Mouse (Mus musculus) regulatory T cell (primary cell): ENCODE results near the gene Ttc39d.

ENCODE experiments used
- in situ Hi-C: fragments of 300-600 bp; cut with MboI, MseI; formaldehyde crosslinking; loops from one replicate; pipeline ENCODE4 v1.15.1; 2025; ENCODE audit warnings: high pct_unique_total_duplicates

Gene Ttc39d

DNA sequence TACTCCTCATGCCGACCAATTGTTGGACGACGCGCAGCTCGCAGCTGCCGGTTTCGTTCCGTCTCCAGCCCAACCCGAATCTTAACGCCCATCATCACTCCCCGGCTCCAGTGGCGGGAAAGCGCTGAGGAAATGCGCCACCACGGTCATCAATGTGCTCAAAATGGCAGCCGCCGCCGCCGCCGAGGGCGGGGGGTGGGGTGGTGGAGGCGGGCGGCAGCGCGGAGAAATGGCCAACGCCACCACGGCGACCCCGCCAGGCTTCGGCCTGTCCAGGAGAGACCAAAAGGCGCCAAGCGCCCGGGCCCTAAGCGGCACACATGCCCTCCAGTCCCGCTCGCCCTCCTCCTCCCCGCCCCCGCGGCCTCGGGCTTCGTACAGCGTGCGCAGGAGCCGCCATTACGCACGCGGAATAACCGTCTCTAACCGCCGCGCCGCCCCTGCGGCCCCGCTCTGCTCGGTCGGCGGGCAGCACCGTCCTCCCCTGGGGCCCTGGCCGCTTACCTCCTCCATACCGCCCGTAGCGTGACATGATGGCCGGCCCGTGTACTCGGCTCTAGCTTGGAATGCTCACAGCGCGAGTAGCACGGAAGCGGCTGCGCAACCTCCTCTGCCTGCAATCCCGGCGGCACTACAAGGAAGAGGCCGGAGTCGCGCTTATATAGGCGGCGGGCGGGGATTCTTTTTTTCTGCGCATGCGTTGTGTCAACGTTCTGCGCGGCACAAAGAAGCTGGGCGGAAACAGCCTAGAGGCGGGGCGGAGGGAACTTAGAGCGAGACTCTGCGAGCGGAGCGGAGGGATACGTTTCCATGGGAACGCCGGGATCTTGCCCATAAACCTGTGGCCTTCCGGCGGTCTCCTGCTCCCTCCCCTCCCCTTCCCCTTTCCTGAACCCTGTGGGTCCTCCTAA, at the start of gene Ttc39d, which contains the start of gene Srsf7:
Gene Ttc39d (plus strand): TSS at position 790 of the 911 bp plus-strand sequence.
Gene Srsf7 (minus strand): TSS at position 637 of the 911 bp plus-strand sequence.
- in situ Hi-C loops, result loop anchor here (25.0 kb wide), 1 partner anchor 1120 kb away; no protein-coding TSS in a partner anchor

DNA sequence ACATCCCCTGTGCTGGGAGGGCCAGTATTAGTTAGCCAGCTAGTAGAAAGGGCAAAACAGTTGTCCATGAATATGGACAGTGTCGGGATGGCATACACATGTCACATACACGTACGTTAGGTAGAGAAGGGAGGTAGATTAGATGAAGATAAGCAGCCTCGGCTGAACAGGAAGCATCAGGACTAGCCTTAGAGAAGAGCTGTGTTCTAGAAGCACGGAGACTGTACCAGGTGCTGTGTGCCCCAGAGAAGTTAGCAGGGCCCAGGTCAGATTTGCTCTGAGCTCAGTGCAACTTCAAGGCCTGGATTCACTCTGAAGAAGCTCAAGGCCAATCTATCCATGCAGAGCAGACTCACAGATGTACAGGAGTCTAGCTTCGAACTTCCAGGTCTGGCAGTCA, 49.8 kb upstream of the Ttc39d start:
- in situ Hi-C loops, result no loop called here

DNA sequence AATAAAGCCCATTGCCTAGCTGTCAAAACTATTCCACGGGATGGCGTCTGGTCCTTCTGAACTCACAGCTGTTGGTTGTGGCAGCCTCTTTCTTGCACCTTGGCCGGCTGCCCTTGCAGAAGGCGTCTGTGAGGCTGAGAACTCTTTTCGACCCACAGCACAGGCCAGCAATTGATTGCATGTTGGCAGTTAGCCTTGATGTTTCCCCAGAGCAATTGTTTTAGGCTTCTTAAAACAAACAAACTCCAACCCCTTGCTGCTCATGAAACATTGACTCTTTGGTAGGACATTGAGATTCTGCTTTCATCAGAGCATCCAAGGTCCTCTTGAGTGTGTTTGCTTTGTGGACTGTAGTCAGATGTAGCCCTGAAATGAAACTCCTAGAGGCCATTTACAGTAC, 46.8 kb upstream of the Ttc39d start:
- in situ Hi-C loops, result no loop called here

DNA sequence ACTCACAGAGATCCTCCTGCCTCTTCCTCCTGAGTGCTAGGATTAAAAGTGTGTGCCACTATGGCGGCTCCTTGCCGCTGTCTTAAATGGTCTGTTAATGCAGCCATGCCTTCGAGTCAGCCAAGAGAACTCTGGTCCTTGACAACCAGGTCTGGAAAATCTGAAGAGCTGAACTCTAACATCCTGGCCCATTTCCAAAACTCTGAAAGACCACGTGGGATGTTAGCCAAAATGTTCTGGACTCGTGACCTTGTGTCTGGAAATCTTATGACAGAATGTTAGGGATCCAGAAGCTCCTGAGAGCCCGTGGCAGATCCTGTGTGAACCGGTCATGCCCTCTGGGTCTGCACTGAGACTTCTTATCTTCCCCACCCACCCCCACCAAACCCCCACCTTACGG, 43.3 kb upstream of the Ttc39d start:
- in situ Hi-C loops, result no loop called here

DNA sequence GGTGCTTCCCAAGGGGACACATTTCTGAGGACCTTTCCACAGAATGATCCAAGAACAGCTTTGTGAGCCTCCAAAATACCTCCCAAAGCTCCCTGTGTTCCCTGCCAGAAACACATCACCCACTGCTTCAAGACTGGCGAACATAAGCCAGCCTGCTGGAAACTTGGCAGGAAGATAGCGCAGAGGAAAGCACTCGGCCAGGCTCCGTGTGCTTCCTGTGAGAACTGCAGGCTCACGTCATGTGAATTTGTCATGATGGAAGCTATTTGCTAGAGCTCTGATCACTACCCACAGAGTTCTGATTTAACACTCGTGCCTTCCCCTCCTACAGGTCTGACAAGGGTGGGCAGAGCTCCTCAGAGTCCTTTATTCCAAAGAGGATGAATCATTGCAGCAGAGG, 41.5 kb upstream of the Ttc39d start:
- in situ Hi-C loops, result no loop called here

DNA sequence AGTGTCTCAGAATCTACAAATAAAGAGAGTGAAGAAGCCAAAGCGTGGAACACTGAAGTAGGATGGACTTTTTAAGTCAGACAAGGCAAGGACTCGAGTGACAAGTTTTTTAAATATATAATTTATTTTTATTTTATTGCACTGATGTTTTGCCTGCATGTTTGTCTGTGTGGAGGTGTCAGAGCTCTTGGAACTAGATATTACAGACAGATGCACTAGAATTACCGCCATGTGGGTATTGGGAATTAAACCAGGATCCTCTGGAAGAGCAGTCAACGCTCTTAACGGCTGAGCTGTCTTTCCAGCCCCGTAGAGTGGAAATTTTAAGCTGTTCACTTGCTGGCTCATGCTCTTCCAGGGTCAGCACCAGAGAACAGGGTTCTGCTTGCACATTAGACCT, 40.9 kb upstream of the Ttc39d start:
- in situ Hi-C loops, result no loop called here

DNA sequence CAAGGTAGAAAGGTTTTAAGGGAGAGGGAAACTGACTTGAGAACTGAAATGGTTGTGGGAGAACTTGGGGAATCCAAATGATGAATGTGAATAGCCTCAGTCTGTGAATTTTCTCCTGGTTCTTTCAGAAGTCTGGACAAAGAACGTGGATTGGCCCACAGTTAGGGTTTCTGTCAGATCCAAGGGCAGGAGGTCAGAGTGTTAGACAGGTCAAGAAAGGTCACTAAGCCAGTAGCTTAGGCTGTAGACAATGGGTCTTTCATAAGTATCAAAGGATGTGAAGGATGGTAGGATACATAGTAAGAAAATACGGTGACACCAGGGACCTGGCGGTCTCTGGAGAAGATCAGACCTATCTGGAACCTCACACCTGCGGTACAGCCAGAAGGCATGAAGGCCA, 39.8 kb upstream of the Ttc39d start:
- in situ Hi-C loops, result no loop called here

DNA sequence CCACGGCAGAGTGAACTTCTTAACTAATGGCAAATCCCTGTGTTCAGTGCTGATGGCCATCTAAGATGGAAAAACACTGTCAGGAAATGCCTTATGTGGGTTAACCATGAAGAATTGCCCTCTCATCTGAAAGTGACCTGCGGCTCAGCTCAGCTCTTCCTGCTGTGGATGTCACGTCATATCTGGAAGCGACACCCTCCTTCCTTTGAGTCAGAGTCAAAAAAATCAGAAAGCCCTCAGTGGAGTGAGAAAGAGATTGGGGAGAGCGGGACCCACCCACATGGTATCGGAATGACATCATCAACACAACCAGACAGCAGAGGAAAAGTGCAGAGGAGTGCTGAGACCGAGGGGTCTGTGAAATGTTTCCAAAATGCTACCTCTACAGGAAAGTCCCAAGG, 39.4 kb upstream of the Ttc39d start:
- in situ Hi-C loops, result no loop called here

DNA sequence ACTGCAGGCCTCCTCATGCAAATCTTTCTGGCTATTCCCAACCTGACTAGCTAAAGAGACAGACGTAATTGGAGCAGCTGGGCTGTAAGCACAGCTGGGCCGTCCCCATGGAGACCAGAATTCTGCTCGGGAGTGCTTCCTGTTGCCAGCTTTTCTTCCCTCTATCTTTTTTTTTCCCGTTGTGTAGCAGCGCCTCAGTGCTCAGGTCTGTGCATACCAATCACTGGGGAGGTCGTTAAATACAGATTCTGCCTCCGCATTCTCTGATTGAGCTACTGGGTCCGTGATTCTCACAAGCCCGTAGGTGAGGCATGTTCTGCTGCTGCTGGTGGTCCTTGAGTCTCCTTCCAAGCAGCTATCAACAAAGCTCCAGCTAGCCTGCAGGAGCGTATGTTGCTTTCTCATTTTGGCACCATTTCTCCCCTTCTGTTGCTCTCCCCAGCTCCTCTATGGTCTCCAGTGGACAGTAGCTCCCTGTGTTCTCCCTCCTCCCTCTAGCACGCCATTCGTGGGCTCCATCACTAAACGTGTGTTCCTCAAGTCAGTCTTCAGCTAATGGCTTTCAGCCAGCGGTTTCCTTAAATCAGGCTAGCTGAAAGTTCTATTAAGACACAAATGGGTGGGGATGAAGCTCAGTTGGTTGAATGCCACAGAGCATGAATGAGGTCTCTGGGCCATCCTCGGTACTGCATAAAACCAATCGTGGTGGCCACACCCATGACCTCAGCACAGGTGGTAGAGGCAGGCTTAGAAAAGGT, 38.7 kb upstream of the Ttc39d start:
- in situ Hi-C loops, result no loop called here

DNA sequence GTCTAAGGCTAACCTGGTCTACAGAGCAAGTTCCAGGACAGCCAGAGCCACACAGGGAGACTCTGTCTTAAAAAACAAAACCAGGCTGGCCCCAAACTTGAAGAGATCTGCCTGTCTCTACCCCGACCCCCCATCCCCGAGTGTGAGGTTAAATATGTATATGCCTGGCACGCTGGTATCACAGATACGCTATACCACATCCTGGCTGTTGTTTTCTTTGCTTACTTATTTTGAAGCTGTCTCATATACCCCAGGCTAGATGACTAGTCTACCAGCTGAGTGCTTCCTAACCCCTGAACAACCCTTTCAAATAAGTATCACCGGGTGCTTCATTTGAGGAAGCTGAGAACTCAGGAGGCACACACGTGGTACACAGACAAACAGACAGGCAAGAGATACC, 37.5 kb upstream of the Ttc39d start:
- in situ Hi-C loops, result loop anchor here (5.0 to 10.0 kb wide), 2 partner anchors 32 to 55 kb away; no protein-coding TSS in a partner anchor

DNA sequence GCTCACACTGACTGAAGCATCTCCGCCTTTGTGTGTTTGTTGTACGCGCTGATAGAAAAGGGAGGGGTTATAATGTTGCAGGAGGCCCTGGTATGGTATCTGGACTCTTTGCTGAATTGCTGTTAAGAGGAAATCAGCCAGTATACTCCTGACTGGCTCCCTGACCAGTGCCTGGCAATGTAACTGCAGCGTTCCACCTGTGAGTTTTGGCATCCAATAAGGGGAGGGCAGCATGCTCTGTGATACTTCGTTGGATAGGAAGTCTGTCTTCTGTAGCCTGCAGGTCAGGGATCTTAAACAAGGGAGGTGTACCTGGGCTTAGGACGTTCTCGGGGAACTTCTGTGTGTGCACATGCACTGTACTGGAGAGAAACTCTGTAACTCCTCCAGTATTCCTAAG, 36.3 kb upstream of the Ttc39d start:
- in situ Hi-C loops, result loop anchor here (5.0 to 10.0 kb wide), 2 partner anchors 34 to 56 kb away; no protein-coding TSS in a partner anchor

DNA sequence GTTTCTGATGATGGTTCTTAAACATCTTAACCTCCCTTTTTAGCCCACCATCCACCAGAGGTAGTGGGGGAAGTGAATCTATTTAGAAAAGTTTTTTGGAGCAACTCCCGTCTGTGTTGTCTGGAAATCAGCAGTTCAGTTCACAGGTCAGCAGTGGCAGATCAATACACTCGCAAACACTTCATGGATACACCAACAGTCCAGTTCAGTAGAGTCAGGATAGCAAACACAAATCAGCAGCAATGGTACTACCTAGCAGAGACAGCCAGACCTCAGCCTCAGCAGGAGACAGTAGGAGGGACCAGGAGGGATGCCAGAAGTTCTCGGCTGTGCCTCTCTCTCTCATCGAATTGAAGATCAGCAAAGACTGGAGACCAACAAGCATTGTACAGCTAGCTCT, 35.3 kb upstream of the Ttc39d start:
- in situ Hi-C loops, result loop anchor here (5.0 to 10.0 kb wide), 2 partner anchors 35 to 57 kb away; no protein-coding TSS in a partner anchor

DNA sequence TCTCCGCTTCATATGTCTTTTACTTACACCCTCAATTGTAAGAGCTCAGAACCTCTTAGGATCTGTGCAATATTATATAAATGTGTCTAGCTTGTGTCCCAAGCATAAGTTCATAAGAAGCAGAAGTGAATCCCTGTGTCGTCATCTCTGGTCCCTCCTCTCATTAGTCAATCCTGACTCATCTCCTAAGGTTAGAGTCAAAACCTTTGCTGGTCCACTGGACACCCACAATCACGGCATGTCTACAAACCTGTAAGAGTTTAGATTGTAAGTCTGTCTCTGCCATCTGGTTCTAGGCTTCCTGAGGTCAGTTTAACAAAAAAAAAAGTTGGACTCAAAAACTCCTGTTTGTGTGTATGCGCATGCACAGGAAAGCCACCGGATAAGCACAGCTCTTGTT, 34.5 kb upstream of the Ttc39d start:
- in situ Hi-C loops, result loop anchor here (5.0 to 10.0 kb wide), 2 partner anchors 35 to 58 kb away; no protein-coding TSS in a partner anchor

DNA sequence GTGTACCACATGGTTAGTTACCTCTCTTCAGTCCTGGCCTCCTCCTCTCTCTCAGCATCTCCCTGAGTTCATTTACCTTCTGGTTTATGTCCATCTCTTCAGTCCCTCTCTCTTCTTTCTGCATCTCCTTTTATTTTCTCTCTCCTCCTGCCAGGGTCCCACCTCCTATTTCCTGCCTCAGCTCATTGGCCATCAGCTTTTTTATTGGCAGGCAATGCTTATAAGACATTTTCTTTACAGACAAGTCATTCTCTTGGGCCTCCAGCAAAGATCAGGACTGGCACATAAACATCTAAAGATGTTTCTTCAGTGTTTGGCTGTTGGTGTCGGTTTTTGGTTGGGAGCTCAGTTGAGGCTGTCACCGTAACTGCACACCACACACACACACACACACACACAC, 33.6 kb upstream of the Ttc39d start:
- in situ Hi-C loops, result loop anchor here (5.0 to 10.0 kb wide), 2 partner anchors 36 to 59 kb away; no protein-coding TSS in a partner anchor

DNA sequence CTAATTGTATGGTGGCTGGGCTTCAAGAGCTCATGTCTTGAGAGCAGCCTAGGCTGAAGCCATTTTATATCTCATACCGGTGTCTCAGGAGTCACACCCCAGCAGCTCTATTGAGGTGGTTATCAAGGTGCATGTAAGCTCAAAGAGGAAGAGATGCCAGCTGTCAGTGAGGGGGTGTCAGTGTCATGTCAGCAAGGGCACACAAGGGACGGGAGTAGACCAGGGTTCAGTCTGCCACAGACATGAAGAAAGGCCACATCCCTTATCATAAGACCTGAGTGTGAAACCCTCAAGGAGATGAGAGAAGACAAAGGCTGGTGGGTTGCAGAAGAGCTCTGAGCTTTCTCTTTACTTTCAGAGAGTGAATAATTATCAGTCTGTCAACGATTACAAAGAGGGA, 33.1 kb upstream of the Ttc39d start:
- in situ Hi-C loops, result loop anchor here (5.0 to 10.0 kb wide), 2 partner anchors 37 to 59 kb away; no protein-coding TSS in a partner anchor

DNA sequence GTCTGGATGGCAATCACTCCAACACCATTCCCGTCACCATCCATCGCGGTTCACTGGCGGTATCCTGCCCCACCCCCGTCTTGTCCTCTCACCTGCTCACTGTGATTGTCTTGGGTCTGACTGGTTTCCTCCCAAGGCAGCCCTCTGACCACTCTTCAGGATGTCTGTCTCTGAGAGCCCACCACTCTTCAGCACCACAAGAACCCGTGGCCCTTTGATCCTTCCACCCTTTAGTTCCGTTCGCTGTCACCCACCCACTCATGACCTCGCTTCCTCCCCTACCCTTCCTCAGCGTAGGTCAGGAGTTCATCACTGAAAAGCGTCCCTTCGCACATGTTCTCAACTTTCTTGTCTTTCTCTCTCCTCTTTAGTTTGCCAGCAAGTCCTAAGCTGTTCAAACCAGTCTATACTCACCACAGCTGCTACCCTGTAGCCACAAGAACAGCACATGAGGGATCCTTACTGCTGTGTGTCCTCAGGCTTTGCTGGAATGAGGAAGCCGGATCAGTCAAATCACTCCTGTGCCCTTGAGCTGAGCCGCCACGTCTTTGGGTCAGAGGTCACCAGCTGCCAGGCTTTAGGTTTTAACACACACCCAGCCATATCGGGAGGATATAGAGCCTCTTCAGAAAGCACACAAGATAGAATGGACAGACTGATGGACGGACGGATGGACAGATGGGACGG, 32.4 kb upstream of the Ttc39d start:
- in situ Hi-C loops, result loop anchor here (5.0 to 25.0 kb wide), 4 partner anchors 38 to 463 kb away; partner anchors contain the start of genes Atl2 and Cyp1b1

DNA sequence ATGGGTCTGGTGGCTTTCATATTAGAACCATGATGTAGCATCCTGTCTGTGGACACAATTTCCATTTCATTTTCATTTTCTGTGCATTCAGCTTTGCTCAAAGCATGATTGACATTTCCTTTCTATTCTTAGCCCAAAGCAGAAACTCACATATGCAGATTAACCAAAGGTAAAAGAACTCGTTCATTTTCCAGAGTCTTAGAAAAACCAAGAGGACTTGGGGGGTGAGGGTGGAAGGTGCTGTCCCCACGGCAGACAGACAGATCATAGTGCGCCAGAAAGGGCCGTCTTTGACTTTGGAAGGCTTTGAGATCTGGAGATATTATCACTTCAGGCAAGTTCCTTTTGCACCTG, 31.9 kb upstream of the Ttc39d start:
- in situ Hi-C loops, result loop anchor here (10.0 to 25.0 kb wide), 3 partner anchors 61 to 463 kb away; partner anchors contain the start of genes Atl2 and Cyp1b1

DNA sequence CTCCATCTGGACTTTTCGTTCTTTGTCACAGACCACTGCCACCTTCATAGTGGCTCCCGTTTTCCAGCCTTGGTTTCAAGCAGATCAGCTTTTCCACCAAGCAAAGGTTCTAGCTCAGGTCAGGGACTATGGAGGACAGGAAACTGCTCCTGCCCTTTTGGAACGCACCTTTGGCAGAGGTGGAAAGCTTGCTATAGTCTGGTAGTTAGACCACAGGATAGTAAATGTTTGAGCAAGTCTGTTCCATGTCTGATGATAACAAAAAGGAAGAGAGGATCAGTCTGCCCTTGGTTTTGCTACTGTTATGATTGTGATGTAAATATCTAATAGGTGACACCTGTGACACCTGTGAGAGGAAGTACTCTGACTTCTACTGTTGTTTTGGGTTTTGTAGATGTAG, 31.3 kb upstream of the Ttc39d start:
- in situ Hi-C loops, result loop anchor here (10.0 to 25.0 kb wide), 3 partner anchors 61 to 464 kb away; partner anchors contain the start of genes Atl2 and Cyp1b1

DNA sequence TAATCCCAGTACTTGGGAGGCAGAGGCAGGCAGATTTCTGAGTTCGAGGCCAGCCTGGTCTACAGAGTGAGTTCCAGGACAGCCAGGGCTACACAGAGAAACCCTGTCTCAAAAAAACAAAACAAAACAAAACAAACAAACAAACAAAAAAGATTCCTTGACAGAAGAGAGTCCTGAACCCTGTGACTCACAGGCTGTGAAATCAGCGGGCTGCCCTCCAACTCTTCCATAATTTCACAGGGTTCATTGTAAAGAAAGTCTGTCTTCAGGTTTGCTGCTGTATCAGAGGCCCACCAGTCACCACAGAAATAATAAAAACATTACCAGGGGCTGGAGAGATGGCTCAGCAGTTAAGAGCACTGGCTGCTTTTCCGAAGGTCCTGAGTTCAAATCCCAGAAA, 28.4 kb upstream of the Ttc39d start:
- in situ Hi-C loops, result loop anchor here (10.0 to 25.0 kb wide), 3 partner anchors 64 to 467 kb away; partner anchors contain the start of genes Atl2 and Cyp1b1

DNA sequence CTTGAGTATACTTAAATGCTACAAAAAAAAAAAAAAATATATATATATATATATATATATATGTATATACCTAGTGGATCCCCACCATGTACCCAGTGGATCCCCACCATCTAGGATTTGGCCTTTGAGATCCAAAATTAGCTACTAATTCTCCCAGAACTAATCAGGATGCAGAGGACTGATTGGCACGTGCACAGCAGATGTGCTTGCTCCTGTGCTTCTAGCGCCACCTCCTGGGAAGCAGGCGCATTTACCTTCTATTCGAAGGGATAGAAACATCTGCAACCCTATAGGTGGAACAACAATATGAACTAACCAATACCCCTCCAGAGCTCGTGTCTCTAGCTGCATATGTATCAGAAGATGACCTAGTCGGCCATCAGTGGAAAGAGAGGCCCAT, 27.3 kb upstream of the Ttc39d start:
- in situ Hi-C loops, result loop anchor here (5.0 to 25.0 kb wide), 4 partner anchors 65 to 468 kb away; partner anchors contain the start of genes Atl2 and Cyp1b1

DNA sequence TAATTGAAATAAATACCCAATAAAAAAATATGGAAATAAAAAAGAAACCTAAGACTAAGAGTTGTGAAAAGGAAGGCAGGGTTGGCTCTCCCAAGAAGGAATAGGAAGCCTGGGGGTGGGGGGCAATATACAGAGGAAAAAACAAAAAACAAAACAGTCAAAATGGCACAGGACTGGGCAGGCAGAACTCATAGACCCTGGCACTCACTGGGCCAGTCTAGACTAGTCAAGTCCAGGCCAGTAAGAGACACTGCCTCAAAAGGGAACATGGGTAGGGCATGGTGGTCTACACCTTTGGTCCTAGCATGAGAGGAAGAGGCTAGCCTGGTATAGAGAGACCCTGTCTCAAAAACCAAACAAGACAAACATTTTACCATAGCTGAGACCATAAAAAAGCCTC, 26.8 kb upstream of the Ttc39d start:
- in situ Hi-C loops, result loop anchor here (5.0 to 25.0 kb wide), 3 partner anchors 133 to 468 kb away; partner anchors contain the start of genes Atl2 and Cyp1b1
